Mouse (Mus musculus): ENCODE measurements around the gene Unc5c.

GRCm38 (mm10) chr3:141791026-141791780 lies 326.2 kb downstream of the Unc5c start:
- no peak for TF ChIP-seq CTCF (IDR thresholded peaks at IDR 0.05; ENCODE audit: low read depth)
- no peak for TF ChIP-seq EP300 (IDR thresholded peaks at IDR 0.05; ENCODE audit: low read depth)
